Mouse (Mus musculus) adrenal gland, postnatal 14 days (tissue): Measurements from ENCODE around the gene Rer1. TPM values are rescaled to one million over a fixed set of nuclear protein-coding genes. Genes with fewer than 3 reads are reported as not detected.

Experiments
- DNase-seq: peaks from one replicate; pipeline ENCODE4 v3.0.0; 2021; ENCODE audit warnings: mixed read lengths
- total RNA-seq: library from RNA; stranded (reverse); gene quantifications from 2 replicates; pipeline ENCODE4 v1.2.3, GENCODE M21; 2021

Rer1 gene
- total RNA-seq, 1 experiment from 2014 or later = 97.7 TPM

GRCm38 (mm10) chr4:155075137-155075536, 11.0 kb downstream of the Rer1 start:
- no peak for DNase-seq

GRCm38 (mm10) chr4:155074418-155074817, 11.8 kb downstream of the Rer1 start:
- DNase-seq = no peak

- DNase-seq = no peak
These were observed 15.3 kb downstream of the Rer1 start for GRCm38 (mm10) chr4:155070921-155071320.

GRCm38 (mm10) chr4:155070199-155070598, 16.0 kb downstream of the Rer1 start:
- no peak for DNase-seq

GRCm38 (mm10) chr4:155069191-155069590, 17.0 kb downstream of the Rer1 start:
- peak; percentile 40 for DNase-seq

- DNase-seq = peak; percentile 49
These were observed 17.7 kb downstream of the Rer1 start for GRCm38 (mm10) chr4:155068357-155068972.

- DNase-seq = peak; percentile 99
These were observed 19.2 kb downstream of the Rer1 start, which contains the start of gene Pex10 for GRCm38 (mm10) chr4:155066834-155067522. Gene Pex10 (plus strand): TSS chr4:155067016.

- DNase-seq = peak; percentile 91
These were observed 20.0 kb downstream of the Rer1 start for GRCm38 (mm10) chr4:155065970-155066833.

GRCm38 (mm10) chr4:155064474-155064873, 21.7 kb downstream of the Rer1 start:
- DNase-seq = no peak

- no peak for DNase-seq
These were observed 22.3 kb downstream of the Rer1 start for GRCm38 (mm10) chr4:155063895-155064294.

- no peak for DNase-seq
These were observed 27.9 kb downstream of the Rer1 start for GRCm38 (mm10) chr4:155058325-155058724.

- no peak for DNase-seq
These were observed 29.5 kb downstream of the Rer1 start, which contains the start of gene Plch2 for GRCm38 (mm10) chr4:155056724-155057123. Gene Plch2 (minus strand): TSS chr4:155056784.

- no peak for DNase-seq
These were observed 36.1 kb downstream of the Rer1 start for GRCm38 (mm10) chr4:155050116-155050515.

GRCm38 (mm10) chr4:155046636-155047035, 39.5 kb downstream of the Rer1 start:
- no peak for DNase-seq

GRCm38 (mm10) chr4:155043289-155043625, 42.9 kb downstream of the Rer1 start:
- no peak for DNase-seq

- DNase-seq = no peak
These were observed 43.4 kb downstream of the Rer1 start for GRCm38 (mm10) chr4:155042606-155043288.

GRCm38 (mm10) chr4:155040696-155041095, 45.5 kb downstream of the Rer1 start:
- no peak for DNase-seq

- DNase-seq = no peak
These were observed 46.0 kb downstream of the Rer1 start for GRCm38 (mm10) chr4:155040197-155040596.

GRCm38 (mm10) chr4:155034787-155035186, 51.4 kb downstream of the Rer1 start:
- DNase-seq = no peak

GRCm38 (mm10) chr4:155034202-155034601, 52.0 kb downstream of the Rer1 start:
- DNase-seq = no peak

- no peak for DNase-seq
These were observed 53.1 kb downstream of the Rer1 start for GRCm38 (mm10) chr4:155033115-155033514.
